Mouse (Mus musculus) testis, adult 2 months (tissue): ENCODE data around the gene Rhbdf1.

Source experiments
- CTCF ChIP-seq: fragments of 200-500 bp; IDR thresholded peaks from 2 replicates; pipeline ENCODE4 v1.5.1; 2012; ENCODE audit warnings: low read depth, mild to moderate bottlenecking, inconsistent platforms, low read length, moderate library complexity; ENCODE audit not compliant: control insufficient read depth, insufficient read depth, insufficient replicate concordance
- POLR2A ChIP-seq: fragments of 200-500 bp; IDR thresholded peaks from 2 replicates; pipeline ENCODE4 v1.6.1; 2012; ENCODE audit warnings: low read depth, mild to moderate bottlenecking, inconsistent platforms, low read length, moderate library complexity; ENCODE audit not compliant: control insufficient read depth

DNA sequence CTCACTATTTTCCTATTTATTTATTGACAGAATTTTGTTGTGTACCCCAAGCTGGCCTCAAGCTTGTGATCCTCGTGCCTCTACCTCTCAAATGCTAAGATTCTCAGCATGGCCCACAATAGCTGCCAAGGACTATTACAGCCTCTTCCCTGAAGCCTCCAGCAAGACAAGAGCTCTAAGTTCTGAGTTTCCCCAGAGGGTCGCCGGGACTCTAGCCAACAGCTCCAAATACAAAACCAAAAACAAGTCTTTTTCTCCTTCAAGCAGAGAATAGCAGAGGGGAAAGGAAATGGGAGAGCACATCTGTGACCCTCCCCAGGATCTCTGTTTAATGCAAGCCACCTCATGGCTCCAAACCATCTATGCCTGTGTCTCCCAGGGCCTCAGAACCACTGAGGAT, 22.0 kb upstream of the Rhbdf1 start:
- TF ChIP-seq CTCF (no peak), POLR2A (no peak)
